Mouse (Mus musculus) gastrocnemius, postnatal 4 days (tissue): Measurements from ENCODE around the gene Fbxo11. TPM values are rescaled to one million over a fixed set of nuclear protein-coding genes. Genes with fewer than 3 reads are reported as not detected.

Experiments
- DNase-seq, 2 experiments: peaks; one replicate each; pipeline ENCODE4 v3.0.0; 2021 to 2022; ENCODE audit warnings: low spot score in 2 of 2, mixed read lengths in 2 of 2
- total RNA-seq, 2 experiments: library from RNA; stranded (reverse); gene quantifications; 2 replicates each; pipeline ENCODE4 v1.2.3; 2021

Gene Fbxo11
- total RNA-seq, 2 experiments from 2014 or later, result 53.3 to 59.6 TPM

DNA sequence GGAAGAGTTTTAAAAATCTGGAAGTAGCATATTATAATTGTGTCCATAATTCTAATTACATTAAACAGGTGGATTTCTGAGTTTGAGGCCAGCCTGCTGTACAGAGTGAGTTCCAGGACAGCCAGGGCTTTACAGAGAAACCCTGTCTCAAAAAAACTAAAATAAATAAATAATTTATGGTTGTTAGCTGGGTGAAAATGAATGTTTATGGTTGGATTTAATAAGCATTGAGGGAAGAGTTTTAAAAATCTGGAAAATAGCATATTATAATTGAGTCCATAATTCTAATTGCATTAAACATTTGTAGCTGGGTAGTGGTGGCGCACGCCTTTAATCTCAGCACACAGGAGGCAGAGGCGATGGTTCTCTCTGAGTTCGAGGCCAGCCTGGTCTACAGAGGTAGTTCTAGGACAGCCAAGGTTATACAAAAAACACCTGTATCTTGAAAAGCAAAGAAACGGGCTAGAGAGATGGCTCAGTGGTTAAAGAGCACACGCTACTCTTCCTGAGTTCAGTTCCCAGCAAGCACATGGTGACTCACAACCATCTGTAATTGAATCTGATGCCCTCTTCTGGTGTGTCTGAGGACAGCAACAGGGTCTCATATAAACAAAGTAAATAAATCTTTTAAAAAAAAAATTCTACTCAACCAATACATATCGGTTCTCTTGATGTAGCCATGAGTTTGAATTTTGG is 3.1 kb upstream of the Fbxo11 start:
- no peak for DNase-seq

DNA sequence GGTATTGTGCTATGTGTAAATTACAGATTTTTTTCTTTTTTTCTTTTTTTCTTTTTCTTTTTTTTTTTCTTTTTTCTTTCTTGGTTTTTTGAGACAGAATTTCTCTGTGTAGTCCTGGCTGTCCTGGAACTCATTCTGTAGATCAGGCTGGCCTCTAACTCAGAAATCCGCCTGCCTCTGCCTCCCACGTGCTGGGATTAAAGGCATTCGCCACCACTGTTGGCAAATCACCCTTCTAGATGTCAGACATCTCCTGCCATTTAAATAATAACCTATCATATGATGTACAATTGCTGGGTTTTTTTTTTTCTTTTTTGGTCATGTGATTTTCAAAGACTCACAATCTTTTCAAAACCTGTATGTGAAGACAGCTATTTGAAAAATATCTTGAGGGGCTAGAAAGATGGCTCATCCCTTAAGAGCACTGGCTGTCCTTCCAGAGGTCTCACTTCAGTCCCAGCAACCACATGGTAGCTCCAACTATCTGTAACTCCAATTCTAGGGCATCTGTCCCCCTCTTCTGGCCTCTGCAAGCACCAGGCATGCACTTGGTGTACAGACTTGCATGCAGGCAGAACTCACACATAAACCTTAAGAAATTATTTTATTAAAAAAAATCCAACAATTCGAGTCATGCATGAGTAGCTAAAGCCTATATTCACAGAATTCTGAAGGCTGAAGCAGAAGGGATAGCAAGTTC is 2.3 kb upstream of the Fbxo11 start:
- DNase-seq, result no peak

DNA sequence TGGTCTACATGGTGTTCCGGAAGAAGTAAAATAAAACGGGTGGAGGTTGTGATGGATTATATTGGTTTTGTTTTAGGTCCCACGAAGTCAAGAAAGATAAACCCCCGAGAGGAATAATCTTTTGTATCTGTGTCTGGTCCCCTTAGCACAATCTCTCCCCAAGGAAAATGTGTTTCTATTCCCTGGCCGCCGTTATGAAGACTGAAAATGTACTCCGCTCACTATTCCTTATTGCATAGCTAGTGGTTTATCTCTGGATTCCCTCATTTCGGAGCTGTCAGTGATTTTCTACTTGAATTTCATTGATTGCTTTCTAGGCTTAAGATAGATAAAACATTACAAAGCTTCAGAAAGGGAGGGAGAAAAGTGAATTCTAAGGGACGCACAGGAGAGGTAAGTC is 1.7 kb upstream of the Fbxo11 start:
- no peak for DNase-seq

DNA sequence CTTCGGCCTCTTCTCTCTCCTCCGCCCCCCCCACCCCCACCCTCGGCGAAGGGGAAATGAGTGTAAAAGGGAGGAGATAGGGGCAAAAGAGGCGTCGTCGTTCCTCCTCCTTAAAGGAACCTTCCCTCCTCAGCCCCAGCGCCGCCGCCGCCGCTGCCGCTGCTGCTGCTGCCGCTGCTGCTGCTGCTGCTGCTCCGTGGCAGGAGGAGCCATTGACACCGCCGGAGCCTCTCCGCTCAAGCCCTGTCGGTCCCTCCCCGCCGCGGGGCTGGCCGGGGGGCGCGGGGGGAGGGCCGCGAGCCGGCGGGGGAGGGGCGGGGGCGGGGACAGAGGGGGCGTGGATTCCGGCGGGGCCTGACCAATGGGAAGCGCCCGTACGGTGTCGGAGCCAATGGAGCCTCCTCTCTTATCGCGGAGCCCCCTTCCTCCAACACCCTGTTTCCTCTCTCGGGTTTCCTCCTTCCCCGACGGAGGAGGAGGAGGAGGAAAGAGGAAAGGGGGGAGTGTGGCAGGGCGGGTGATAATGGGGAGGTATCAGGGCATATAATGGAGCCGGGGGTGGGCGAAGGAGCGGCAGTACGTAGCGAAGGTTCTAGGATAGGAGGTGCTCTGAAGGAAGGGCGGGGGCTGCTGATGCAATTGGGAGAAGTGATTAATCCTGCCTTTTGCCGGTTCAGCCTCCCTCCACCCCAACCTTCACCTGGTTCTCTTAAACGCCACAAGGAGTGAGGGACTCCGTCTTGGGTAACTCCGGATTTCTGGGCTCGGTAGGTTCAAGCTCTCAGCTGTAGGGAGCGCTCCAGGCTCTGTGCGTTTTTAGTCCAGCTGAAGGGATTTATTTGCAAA is 933 bp upstream of the Fbxo11 start:
- peak; percentile 77 to 87 for DNase-seq

DNA sequence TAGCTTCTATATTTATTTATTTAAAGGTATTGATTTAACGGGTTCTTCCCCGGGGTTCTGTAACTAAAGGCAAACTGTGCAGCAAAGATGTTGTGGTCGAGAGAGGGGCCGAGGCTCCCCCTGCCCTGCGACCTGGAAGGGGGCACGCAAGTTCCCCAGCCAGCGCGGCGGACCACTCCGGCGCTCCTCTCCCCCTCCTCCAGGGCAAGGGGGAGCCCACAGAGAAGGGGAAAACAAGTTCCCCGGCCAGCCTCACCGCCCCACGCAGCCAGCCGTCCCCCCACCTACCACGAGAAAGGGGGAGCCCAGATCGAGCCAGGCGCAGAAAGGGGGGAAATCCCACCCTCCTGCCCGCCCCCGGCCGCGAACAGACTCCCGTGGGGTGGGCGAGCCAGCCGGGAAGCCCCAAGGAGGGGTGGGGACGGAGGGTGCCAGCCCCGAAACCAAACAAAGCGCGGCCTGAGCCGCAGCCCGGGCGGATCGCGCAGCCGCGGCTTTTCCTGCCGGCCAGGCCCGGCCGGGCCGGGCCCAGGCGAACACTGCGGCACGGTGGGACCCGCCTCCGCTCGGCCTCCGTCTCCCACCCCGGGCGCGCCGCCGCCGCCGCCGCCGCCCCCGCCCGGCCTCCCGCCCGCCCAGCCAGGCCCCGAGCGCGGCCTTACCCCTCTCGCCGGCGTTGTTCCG is 602 bp downstream of the Fbxo11 start:
- DNase-seq, result peak; percentile 47 to 68

DNA sequence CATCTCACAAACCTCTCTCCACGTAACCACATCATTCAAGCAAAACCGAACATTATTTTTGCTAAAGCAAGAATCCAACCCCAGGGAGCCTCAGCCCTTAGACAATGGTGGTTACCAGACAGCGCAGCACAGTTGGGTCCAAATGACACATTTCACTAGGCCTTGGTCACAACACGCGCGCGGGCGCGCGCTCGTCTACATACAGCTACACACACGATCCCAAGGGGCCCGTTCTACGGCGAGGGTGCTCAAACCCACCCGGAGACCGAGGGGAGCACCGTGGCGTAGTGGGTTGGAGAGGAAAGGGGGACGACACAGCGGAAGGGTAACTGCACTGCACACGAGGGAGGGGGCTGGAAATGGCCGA is 1.1 kb downstream of the Fbxo11 start:
- DNase-seq, result peak; percentile 33 to 56

DNA sequence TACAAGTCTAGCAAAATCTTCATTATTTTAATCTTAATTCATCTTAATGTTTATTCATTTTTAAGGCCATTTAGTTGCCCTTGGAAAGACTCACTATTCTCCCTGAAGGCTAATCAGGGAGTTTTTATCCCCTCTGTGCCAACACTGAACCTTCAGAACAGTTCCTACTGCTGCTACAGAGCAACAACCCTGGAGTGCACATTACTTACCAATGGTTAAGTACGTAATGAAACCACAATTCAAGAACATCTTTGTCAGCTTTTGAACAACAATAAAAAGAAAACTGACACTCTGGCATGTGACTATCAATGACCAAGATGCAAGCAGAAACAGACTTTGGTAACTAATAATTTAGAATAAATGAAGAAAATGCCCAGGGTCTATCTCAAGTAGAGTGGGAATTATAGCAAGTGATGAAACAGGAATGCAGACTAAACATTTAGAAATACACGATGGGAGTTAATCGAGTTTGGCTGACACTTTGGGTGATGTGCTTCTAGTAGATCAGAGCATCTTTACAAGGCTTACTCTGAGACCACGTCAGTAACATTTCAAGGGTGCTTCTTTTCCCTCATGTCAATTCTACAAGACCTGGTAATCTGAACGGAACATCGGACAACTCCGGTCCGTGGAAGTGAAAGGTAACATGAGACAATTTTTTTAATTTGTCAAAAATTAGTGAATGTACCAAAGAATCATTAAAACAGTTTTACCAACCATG is 2.1 kb downstream of the Fbxo11 start:
- DNase-seq, result no peak

DNA sequence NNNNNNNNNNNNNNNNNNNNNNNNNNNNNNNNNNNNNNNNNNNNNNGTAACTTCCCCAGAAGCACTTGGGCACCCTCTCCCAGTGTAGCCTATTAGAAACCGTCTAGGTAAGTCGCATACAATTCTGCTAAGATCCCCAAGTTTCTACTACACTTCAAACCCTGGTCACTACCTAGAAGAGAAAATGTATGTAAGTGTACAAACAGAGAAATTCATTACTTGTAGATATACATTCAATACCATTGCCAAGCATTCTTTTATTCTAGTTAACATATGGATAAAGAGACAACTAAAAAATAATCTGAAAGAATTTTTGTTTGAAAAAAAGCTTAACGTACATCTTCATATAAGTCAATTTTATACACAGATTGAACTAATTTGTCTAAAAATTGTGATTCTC is 3.1 kb downstream of the Fbxo11 start:
- DNase-seq, result no peak

DNA sequence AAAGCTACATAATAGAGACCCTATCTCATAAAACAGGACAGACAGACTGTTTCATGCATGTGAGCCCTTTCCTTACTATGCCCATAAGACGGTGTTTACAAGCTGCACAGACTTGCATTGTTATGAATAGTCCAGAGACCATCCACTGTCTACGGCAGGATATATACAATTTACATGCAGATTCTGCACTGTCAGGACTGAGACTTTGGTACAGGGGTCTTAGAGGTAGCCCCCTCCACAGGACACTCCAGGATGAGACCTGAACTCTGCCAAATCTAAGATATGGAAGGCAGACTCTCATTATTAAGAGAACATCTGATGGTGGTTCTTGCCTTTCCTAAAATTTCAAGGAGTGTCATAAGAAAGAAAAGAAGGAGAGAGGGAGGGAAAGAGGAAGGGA is 6.8 kb downstream of the Fbxo11 start:
- no peak for DNase-seq

DNA sequence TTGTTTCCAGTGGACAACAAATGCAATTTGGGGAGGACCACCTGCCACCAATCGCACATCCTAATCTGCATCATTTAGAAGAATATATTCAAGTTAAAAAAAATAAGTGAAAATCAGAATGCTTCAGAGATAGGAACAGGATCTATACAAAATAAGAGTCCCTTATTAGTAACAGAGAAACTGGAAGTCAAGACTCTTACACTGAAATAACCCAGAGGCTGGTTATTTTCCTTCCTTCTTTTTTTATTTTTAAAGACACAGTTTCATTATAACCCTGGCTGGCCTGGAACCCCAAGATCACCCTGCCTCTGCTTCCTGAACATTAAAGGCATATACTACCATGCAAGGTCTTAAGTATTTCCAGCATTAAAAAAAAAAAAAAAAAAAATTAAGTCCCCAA is 7.2 kb downstream of the Fbxo11 start:
- DNase-seq, result no peak

DNA sequence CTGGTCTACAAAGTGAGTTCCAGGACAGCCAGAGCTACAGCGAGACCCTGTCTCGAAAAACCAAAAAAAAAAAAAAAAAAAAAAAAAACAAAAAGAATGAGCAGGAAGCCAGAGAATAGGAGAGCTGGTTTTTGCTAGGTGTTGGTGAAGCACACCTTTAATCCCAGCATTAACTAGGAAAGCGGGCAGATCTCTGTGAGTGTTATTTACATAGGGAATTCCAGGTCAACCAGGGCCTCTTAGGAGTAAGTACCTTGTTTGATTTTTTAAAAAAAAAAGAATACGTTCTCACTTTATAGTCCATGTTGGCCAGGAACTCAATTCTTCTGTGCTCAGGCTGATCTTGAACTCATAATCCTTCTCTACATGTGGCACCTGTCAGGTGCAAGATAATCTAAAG is 13.4 kb downstream of the Fbxo11 start:
- no peak for DNase-seq

DNA sequence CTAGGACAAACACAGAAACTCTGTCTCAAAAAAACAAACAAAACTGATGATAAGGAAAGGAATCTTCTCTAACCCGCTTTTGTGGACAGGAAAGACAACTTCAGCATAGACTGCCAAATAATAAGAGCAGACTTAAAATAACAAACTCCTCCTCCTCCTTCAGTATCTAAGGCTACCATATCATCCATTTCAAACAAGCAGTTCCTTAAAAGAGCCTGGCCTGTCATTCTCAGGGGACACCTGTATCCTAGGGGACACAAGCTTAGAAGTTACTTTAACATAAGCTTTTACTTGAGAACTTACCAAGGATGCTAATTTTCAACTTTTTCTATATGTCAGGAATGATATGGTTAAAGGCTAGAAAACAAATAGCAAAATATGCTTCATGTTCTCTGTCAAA is 14.2 kb downstream of the Fbxo11 start:
- DNase-seq, result no peak

DNA sequence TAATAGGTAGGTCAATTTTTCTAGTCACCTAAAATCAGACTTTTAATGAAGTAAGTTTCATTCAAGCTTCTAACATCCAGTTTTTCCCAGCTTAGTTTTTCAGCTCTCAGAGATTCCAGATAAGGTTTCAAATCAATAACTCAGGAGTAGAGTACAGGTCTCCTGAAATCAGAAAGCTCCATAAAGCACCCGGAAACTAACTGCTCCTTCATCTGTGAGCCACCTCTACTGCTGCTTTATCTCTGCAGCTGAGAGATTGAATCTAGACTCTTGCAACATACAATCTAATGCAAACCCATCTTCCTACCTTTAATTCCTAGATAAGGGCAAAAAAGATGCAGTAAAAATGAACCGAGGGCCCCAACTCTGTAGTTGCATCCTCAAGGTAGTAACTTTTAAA is 14.8 kb downstream of the Fbxo11 start:
- DNase-seq, result no peak

DNA sequence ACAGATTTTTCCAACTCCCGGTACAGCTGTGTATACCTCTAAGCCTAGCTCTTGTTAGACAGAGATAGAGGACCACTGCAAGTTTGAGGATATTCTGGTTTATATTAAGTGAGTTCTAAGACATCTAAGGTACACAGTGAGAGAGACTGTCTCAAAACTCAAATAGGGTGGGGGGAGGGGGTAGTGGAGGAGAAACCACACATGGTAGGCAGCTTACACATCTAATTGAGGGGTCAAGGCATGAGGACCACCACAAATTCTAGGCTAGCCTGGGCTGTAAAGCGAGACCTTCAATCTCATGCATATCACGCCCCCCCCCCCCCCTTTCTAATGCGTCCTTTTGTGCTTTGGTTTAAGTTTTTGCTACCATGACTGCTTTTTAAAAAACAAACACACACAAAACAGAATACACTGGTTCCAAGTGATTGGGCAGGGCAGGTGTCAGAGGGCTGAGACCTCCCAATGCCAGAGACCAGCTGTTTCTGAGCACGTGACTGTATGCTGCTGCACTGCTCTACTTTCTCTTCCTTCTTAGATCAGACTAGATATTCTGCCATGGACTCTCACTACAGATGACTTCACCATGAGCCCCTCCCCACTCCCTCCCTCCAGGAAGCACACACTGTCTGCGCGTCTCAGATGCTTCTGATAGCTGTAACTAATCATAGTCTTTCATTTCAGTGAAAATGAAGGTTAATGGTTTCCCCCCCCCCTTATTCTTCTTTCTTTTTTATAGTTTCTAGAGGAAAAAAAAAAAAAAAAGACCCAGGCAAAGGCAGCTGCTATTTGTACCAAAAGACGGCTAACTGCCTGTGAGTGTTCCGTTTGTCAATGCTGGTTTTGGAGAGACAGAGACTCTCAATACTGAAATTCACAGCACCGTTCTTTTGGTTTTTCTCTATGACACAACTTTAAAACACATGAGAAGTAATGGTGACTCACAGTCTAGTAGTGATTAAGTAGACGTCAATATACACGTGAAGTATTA is 22.7 kb downstream of the Fbxo11 start:
- no peak for DNase-seq

DNA sequence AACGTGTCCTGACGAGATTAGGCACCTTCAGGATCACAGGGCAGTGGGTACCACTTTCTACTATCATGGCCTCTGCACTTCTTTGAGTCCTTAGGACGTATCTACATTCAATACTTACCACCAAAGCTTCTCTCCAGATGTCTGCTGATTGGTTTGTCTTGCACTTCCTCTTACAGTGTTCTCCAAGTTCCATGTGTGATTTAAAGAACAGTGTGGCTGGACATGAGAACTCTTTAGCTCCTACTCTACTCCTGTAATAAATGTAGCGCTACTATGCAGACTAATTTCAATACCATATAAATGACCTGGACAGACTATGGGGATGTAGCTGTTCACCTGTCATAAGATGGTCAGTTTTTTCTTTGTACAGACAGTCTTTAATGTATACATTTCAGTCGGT is 24.3 kb downstream of the Fbxo11 start:
- DNase-seq, result no peak

DNA sequence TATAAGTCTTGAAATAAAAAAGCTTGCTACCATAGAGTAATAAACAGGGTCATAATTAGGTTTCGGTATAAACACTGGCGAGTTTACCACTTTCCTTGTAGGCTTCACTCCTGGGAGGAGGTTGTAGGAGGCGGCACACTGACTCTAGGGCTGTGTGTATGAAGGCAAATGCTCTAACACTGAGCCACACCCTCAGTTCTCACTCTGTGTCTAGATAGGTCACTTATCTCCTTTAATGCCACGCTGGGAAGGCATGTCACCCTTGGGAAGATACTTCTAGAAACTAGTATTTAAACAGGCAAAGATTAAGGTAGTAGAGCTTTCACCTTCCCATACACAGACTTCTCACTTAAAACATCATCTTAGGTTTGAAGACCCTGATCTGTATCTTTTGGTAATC is 30.7 kb downstream of the Fbxo11 start:
- DNase-seq, result no peak

DNA sequence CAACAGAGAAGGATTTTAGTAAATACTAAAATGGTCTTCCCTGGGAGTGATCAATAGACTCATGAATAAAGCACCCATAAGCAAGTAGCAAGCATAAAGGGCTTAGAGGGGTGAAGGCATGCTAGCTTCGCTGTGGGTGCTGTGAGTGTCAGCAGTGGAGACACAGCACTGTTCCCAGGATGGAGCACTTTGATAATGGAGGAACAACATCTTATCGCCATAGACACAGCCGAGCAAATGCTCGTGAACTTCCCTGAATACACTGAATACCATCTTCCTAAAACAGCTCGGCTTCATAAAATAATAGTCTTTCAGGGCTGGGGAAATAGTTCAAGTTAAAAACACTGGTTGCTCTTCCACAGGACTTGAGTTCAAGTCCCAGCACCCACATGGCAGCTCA is 33.3 kb downstream of the Fbxo11 start:
- DNase-seq, result no peak

DNA sequence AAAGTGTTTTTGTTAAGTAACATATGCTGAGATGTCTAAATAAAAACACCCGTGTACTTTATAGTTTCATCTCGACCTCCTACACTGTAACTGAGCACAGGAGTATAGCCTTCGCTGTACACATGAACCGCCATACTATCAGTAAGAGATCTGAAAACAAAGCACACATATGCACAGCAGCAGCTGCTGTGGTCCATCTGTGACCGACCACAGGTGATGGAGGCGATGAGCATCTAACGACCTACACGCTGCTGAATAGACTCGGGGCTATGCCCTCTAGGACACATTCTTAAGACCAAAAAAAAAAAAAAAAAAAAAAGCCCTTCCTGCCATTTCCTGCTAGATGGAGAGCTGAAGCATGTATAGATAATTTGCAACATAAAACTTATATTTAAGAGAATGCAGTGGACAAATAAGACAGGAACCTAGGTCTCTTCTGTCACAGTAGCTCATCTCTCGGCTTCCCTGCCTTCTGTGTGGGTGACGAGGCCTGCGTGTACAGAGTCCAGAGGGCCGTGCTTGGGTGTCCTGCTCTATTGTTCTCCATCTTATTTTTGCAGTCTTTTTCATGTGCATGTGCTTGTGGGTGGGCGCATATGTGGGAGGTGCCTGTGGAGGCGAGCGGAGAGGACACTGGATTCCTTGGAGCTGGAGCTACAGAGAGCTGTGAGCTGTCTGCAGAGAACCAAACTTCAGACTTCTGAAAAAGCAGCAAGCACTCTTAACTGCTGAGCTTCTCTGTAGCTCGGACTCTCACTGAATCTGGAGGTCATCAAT is 35.7 kb downstream of the Fbxo11 start:
- no peak for DNase-seq

DNA sequence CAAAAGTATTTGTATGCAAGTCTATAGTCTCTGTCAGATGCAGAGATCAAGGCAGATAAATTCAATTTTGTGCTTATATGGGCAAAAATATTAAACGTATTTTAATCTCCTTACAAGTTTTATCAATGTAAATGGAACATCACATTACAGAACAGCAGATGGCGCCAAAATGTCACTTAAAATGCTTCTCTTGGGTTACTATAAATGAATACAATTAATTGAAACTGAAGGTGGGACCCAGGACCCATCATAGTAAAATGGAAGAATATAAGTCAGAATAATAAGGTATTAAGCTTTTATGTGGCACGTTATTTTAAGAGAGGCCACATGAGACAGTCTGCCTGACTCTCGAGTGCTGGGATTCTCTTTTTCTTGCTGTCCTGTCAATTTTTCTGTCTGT is 39.9 kb downstream of the Fbxo11 start:
- peak in 1 of 2 experiments; percentile 31 for DNase-seq
